Mouse (Mus musculus) brain, embryonic 14.5 days (tissue): ENCODE data around the gene Nlgn1.

Experiments
- CTCF ChIP-seq: fragments of 200-500 bp; IDR thresholded peaks from 2 replicates; pipeline ENCODE4 v1.5.1; 2012; ENCODE audit warnings: inconsistent platforms, mild to moderate bottlenecking, moderate library complexity, borderline replicate concordance; ENCODE audit not compliant: insufficient read depth, insufficient read length; ENCODE audit errors: extremely low read depth
- POLR2A ChIP-seq: fragments of 200-500 bp; IDR thresholded peaks from 2 replicates; pipeline ENCODE4 v1.6.1; 2012; ENCODE audit warnings: mild to moderate bottlenecking, inconsistent platforms, borderline replicate concordance; ENCODE audit not compliant: poor library complexity, insufficient read depth, insufficient read length, severe bottlenecking; ENCODE audit errors: extremely low read depth

DNA sequence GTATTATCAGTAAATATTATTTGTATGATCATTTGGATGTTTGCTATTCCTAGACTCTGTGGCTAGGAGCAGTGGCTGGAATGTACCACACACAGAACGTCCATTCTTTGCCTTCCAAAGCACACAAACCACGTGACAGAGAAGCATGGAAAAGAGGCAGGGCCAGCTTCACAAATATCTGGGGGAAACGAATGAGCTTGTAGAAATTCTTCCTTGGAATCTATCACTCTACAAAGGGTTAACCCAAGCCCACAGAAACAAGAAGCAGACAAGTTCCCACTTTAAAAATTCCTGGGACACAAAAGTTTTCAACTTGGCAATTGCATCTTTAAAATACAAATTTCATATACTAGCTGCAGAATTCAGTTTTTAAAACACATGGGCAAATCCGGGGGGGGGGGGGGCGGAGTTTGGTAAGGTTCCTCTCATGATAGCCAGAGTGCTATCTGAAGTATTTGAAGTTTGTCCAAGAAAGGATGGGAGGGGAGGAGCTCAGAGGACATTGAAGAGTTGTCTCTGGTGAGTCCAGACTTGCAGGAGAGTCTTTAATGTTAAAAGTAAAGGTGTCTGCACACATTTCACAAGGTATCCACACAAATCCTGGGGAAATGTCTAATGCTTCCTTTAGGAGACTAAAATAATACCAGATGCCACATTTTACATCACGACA is 180.8 kb downstream of the Nlgn1 start:
- TF ChIP-seq CTCF (no peak), POLR2A (no peak)
